In the genomic region with DNA sequence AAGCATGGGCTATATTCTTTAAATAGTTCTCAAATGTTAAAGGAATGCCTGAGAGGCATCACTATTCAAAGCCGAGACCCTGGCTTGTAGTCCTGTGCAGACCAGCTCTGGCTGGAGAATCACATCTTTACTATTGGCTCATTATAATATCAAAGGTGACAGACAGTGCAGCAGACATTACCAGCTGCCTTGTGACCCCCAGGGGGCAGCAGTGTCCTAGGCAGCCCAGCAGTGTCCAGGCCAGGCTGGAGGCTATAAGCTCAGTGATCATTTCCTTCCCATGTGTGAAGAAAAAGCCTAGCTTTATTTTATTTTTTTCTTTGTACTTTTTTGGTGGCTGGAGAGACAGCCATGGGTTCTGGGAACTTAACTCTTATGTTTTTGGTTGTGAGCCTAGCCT, we compare ENCODE assay signal across 8 mouse cellular contexts.
DNase-seq lines count a peak whose midpoint lies in the region; ATAC-seq lines count a peak whose summit lies in the region.

No protein-coding gene starts in this region.

- DNase-seq in kidney, adult 11 months, result peak; percentile 26
- DNase-seq in T-cell, adult 2 months (ENCODE audit: low spot score), result peak; percentile 61
- peak; percentile 69 to 73 for DNase-seq in cerebellum, postnatal 36 days
- DNase-seq in kidney, postnatal 4 days, result peak; percentile 83 to 85
- DNase-seq in midbrain, embryonic 10.5 days (ENCODE audit: low spot score), result peak; percentile 48

- no peak; the same call in 1 of the 2 replicates for ATAC-seq in kidney, embryonic 15.5 days (replicated peaks; ENCODE audit: low FRiP score)
- peak; percentile 86 for ATAC-seq in granulocyte monocyte progenitor cell, adult 5-6 weeks (replicated peaks; ENCODE audit: poor library complexity, severe bottlenecking)
- ATAC-seq in stomach, embryonic 16.5 days (ENCODE audit: insufficient read depth, low FRiP score), result peak; percentile 47; the same call in 1 of the 2 replicates

- H3K36me3 ChIP-seq in kidney, embryonic 15.5 days, result peaks cover 71% of the 10 kb centered on the region
- peaks cover 91% of the 10 kb centered on the region for H3K36me3 ChIP-seq in midbrain, embryonic 10.5 days
- H3K36me3 ChIP-seq in stomach, embryonic 16.5 days (ENCODE audit: control insufficient read depth, insufficient read depth, low read length), result no peaks in the 10 kb centered on the region

- H3K27ac ChIP-seq in kidney, embryonic 15.5 days, result no peak overlapping the region
- no peak overlapping the region for H3K27ac ChIP-seq in midbrain, embryonic 10.5 days (replicated peaks)
- no peak overlapping the region for H3K27ac ChIP-seq in stomach, embryonic 16.5 days (ENCODE audit: low read length)

- no peaks in the 10 kb centered on the region for H3K4me1 ChIP-seq in kidney, embryonic 15.5 days
- H3K4me1 ChIP-seq in midbrain, embryonic 10.5 days, result no peaks in the 10 kb centered on the region
- H3K4me1 ChIP-seq in stomach, embryonic 16.5 days (ENCODE audit: control insufficient read depth, insufficient read depth, low read length), result no peaks in the 10 kb centered on the region

- no peak overlapping the region for H3K4me2 ChIP-seq in kidney, embryonic 15.5 days
- no peak overlapping the region for H3K4me2 ChIP-seq in stomach, embryonic 16.5 days (ENCODE audit: low read depth, low read length)

- no peak overlapping the region for H3K4me3 ChIP-seq in kidney, embryonic 15.5 days (replicated peaks)
- no peak overlapping the region for H3K4me3 ChIP-seq in midbrain, embryonic 10.5 days
- H3K4me3 ChIP-seq in stomach, embryonic 16.5 days (replicated peaks; ENCODE audit: low read length), result no peak overlapping the region

- 67% methylated on average over 1 of the region's 1 CpGs for WGBS in kidney, embryonic 15.5 days
- WGBS in midbrain, embryonic 10.5 days, result 52% methylated on average over 1 of the region's 1 CpGs
- WGBS in stomach, embryonic 16.5 days, result 69% methylated on average over 1 of the region's 1 CpGs

- H3K9ac ChIP-seq in kidney, embryonic 15.5 days, result no peak overlapping the region
- H3K9ac ChIP-seq in stomach, embryonic 16.5 days (ENCODE audit: low read length), result no peak overlapping the region

- no peaks in the 10 kb centered on the region for H3K9me3 ChIP-seq in kidney, embryonic 15.5 days (replicated peaks)
- no peaks in the 10 kb centered on the region for H3K9me3 ChIP-seq in midbrain, embryonic 10.5 days (replicated peaks)
- no peaks in the 10 kb centered on the region for H3K9me3 ChIP-seq in stomach, embryonic 16.5 days (replicated peaks; ENCODE audit: control insufficient read depth, low read length)

- no peaks in the 10 kb centered on the region for H3K27me3 ChIP-seq in kidney, embryonic 15.5 days
- no peaks in the 10 kb centered on the region for H3K27me3 ChIP-seq in midbrain, embryonic 10.5 days (ENCODE audit: low read depth, poor library complexity, severe bottlenecking)
- no peaks in the 10 kb centered on the region for H3K27me3 ChIP-seq in stomach, embryonic 16.5 days (ENCODE audit: control insufficient read depth, insufficient read depth, low read length)

Comparison
In these comparisons a context has a peak if more than half of its experiments do, and no peak if none do; other contexts are left out.
1. DNase-seq: peak in every context shown above with its lines; median percentile 84 in kidney, postnatal 4 days; 71 in cerebellum, postnatal 36 days; 61 in T-cell, adult 2 months; 48 in midbrain, embryonic 10.5 days; 26 in kidney, adult 11 months.